Mouse (Mus musculus) kidney, postnatal 10 days (tissue): ENCODE results near the gene Pex11b.
A peak's percentile ranks its signal among the peaks of the same experiment; 100 is the strongest.
"Not testable (repeated sequence)": the region's sequence is repeated elsewhere in the genome, so short reads cannot be mapped to it uniquely, and the experiment has no call there.

ENCODE experiments used
- DNase-seq: peaks from one replicate; pipeline ENCODE4 v3.0.0; 2021; ENCODE audit warnings: mixed read lengths

Pex11b gene

GRCm38 (mm10) chr3:96629729-96630600, 5.2 kb upstream of the Pex11b start, which contains the start of gene Rbm8a:
Gene Rbm8a, plus strand, starts transcription at chr3:96629933.
- peak; percentile 98 for DNase-seq

GRCm38 (mm10) chr3:96632058-96632457, 3.1 kb upstream of the Pex11b start:
- no peak for DNase-seq

- DNase-seq: no peak
Observed at GRCm38 (mm10) chr3:96634015-96634414, 1.2 kb upstream of the Pex11b start.

DNA sequence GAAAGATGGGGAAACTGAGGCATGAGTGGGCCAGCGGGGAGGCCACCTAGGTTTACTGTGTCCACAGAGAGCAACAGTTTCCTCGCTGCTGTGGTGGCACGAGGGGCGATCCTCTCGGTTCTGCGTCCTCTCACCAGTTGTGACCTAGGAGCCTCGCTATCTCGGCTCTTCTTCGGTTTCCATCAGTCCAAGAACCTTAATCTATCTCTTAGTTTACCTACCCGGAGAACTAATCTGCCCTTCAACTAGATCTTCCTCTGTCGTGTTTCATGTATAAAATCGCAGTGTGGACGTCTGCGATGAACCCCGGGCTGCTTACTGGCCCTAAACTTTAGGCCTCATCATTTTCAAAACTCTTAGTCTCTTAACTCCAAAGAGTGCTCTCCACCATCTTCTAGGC, 730 bp downstream of the Pex11b start:
- no peak for DNase-seq

- DNase-seq: peak; percentile 15
Observed at GRCm38 (mm10) chr3:96636448-96636847, 1.3 kb downstream of the Pex11b start.

DNA sequence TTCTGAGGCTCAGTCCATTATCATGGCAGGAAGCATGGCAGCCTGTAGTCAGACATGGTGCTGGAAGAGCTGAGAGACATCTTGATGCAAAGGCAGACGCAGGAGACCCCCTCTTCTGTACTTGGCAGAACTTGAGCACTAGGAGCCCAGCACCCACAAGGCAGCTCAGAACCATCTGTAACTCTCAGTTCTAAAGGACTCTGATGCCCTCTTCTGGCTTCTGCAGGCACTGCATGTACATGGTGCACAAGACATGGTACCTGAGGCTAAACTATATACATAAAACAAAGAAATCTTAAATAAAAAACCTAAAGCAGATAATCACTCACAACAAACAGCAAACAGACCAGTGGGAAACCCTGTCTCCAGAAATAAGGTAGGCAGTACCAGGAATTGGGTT, 4.0 kb downstream of the Pex11b start:
- peak; percentile 77 for DNase-seq

DNA sequence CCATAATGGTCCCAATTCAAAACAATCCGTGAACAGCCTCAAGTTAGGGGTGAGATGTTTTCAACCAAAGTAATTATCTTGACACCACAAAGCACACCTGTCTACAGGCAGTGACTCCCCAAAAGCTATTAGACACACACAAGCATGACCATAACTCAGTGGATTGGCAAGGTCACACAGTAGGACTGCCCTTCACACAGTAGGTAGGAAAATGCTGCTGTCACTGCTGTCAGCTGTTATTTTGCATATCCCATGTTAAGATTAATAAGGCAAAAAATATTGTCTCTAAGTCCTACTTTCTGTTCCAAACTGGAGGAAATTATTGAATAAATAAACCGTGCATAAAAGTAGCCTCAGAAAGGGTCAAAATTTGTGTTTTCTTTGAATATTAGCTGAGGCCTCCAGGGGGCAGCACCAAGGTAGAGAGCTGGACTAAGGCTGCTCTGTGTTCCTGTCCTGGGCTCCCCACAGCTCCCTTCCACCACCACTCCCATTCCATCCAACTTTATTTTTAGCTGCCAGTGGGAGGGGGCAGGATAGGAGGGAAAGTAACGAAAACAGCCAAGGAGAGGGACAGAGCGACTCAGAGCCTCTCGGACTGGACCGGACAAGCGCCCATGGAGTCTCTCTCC, 10.0 kb downstream of the Pex11b start, which contains the start of gene Itga10:
Itga10 (plus strand) TSS at position 567 of the 632 bp plus-strand sequence.
- peak; percentile 71 for DNase-seq

- DNase-seq: no peak
Observed at GRCm38 (mm10) chr3:96647365-96647764, 12.2 kb downstream of the Pex11b start.

DNA sequence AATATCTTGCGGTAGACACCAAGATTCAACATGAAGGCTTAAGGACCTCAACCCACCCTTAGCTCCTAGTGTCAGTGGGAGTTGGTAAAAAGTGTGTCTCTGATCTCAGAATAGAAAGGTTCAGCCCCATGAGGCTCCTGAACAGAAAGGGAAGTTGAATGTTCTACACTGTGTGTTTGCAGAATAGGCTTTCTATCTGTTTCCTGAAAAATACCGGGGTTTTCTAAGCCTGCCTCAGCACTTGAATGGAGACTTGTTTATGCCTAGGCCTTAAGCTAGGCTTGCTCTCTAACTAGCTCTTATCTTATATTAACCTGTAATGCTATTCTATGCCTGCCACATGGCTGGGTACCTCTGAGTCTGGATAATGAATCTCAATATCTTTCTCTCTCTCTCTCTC, 25.7 kb downstream of the Pex11b start:
- no peak for DNase-seq

DNA sequence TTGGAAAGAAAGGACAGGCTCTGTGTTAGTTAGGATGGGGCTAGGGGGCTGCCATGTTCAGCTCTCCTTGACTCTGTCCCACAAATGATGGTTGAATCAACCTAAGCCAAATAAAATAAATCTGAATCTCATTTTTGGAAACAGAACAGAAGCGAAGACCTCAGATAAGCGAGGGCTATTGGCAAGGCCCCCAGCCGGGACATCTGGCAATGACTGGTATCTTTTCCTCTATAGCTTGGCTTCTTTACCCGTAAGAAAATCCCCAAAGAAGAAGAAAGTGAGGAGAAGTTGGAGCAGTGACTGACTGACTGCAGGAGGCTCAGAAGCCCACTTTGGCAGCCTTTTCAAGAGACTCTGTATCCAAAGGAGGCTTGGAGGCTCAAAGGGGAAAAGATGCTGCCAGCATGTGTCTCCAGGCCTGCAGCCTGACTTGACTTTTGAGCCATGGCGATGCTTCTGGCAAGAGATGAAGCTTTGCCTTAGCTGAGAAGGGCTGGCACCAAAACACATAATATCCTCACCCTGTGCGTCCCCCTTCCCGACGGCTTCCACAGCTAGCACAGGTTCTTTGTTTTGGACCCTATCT, 27.6 kb downstream of the Pex11b start:
- no peak for DNase-seq

DNA sequence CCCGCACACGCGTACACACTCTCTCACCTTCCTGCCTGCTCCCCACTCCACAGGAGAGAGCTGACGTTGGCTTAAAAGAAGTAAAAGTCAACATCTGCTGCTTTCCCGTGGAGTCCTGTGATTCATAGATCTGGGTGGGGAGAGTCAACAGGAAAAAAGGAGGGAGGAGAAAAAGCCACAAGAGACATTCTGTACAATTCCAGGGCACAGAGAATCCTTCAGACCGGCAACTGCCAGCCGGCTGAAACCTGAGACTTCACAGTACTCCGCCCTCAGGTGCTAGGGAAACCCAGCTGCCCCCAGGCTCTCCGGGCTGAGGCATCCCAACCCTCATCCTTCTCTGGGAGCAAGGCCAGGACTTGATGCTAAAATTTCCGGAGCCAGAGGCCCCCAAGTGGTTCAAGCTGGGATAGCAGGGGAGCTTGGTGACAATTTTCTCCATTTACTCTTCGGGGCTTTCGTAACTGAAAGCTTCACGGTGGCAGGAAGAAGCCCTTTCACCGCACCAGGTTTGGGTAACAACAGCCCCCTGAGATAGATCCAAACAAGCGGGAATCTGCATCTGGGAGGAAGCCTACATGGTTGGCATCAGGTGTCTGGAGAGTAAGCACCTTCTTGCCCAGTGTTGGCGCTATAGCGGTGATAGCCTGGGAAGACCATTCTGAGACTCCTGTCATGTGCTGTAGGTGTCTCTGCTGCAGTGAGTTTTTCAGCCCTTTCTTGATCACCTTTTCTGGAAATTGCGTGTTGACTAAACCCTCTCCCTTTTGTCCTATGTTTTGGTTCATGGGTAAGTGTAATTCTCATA, 28.5 kb downstream of the Pex11b start:
- DNase-seq: peak; percentile 89

DNA sequence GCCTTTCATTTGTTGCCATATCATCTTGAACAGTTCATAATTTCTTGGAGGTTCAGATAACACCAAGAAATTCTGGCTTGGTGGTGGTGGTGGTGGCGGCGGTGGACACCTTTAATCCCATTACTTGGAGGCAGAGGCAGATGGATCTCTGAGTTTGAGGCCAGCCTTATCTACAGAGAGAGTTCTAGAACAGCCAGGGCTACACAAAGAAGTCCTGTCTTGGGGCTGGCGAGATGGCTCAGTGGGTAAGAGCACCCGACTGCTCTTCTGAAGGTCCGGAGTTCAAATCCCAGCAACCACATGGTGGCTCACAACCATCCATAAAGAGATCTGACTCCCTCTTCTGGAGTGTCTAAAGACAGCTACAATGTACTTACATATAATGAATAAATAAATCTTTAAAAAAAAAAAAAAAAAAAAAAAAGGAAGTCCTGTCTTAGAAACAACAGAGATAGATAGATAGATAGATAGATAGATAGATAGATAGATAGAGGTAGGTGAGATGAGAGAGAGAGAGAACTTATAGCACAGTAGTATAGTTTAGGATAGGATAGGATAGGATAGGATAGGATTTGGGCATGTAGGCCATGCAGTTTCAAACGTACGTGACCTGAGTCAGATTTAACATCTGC, 30.7 kb downstream of the Pex11b start:
- DNase-seq: not testable (repeated sequence)

- no peak for DNase-seq
Observed at GRCm38 (mm10) chr3:96666916-96667315, 31.7 kb downstream of the Pex11b start.

GRCm38 (mm10) chr3:96667316-96667715, 32.1 kb downstream of the Pex11b start:
- peak; percentile 40 for DNase-seq

- no peak for DNase-seq
Observed at GRCm38 (mm10) chr3:96668424-96669067, 33.4 kb downstream of the Pex11b start.

GRCm38 (mm10) chr3:96669727-96670468, 34.7 kb downstream of the Pex11b start, which contains the start of gene Ankrd35:
Gene Ankrd35, plus strand, starts transcription at chr3:96670131.
- DNase-seq: peak; percentile 88

GRCm38 (mm10) chr3:96671519-96671918, 36.3 kb downstream of the Pex11b start:
- DNase-seq: no peak

- no peak for DNase-seq
Observed at GRCm38 (mm10) chr3:96673514-96673913, 38.3 kb downstream of the Pex11b start.

GRCm38 (mm10) chr3:96674442-96674841, 39.3 kb downstream of the Pex11b start:
- peak; percentile 50 for DNase-seq

DNA sequence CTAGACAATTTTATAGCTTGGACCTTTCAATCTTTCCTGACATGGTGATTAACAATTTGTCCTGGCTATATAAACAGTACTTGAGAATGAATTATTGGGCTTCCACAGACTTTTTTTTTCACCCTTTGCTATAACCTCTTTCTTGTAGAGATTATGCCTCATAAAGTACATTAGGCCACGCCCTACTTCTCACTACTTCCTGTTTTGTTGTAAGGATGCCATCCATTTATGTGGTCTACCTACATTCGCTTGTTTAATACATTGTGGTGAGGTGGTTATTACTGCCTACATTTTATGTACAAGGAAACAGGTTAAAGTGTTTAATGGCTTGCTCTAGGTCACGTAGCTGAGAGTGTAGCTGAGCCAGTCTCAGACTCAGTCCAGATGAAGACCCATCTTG, 40.0 kb downstream of the Pex11b start:
- DNase-seq: no peak

DNA sequence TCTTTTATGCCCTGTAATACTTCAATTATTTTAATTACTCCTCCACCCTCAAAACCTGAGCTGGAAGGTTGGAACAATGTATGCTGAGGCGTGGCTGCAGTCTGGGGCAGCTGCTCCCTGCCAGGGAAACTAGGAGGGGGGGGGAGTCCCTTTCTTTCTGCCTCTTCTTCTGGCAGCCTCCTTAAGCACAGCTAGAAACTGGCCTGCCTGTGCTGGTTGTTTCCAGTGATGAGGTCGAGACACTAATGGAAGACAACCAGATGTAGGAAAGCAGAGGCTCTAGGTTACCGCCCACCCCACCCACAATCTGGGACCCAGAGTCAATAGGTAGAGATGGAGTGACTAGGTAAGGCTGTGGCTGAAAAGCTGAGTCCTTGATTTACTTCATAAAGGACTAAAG, 40.5 kb downstream of the Pex11b start:
- DNase-seq: no peak
